Mouse (Mus musculus) testis, adult 2 months (tissue): ENCODE measurements at regions not wholly inside any gene's neighbourhood (a gene's known extent, or its start where the extent isn't known, plus 50 kb on each side); places are given as distances from the start of the nearest gene placed in this dataset.

Experiments used
- H3K27ac ChIP-seq: fragments of 200-500 bp; 2 replicates; pipeline ENCODE4 v1.5.1; 2012; ENCODE audit warnings: low read depth, low read length; ENCODE audit not compliant: control insufficient read depth, insufficient read depth
- H3K27me3 ChIP-seq: fragments of 200-500 bp; 2 replicates; pipeline ENCODE4 v1.6.1; 2012; ENCODE audit warnings: mild to moderate bottlenecking, low read length, moderate library complexity; ENCODE audit not compliant: control insufficient read depth, insufficient read depth
- H3K36me3 ChIP-seq: fragments of 200-500 bp; 2 replicates; pipeline ENCODE4 v1.6.1; 2012; ENCODE audit warnings: mild to moderate bottlenecking, low read length; ENCODE audit not compliant: control insufficient read depth, insufficient read depth
- H3K4me1 ChIP-seq: fragments of 200-500 bp; 2 replicates; pipeline ENCODE4 v1.6.1; 2012; ENCODE audit warnings: low read length; ENCODE audit not compliant: control insufficient read depth, insufficient read depth
- H3K4me3 ChIP-seq: fragments of 200-500 bp; 2 replicates; pipeline ENCODE4 v1.5.1; 2012; ENCODE audit warnings: low read depth, mild to moderate bottlenecking, low read length, moderate library complexity, mixed read lengths; ENCODE audit not compliant: control insufficient read depth
- CTCF ChIP-seq: fragments of 200-500 bp; IDR thresholded peaks from 2 replicates; pipeline ENCODE4 v1.5.1; 2012; ENCODE audit warnings: low read depth, mild to moderate bottlenecking, inconsistent platforms, low read length, moderate library complexity; ENCODE audit not compliant: control insufficient read depth, insufficient read depth, insufficient replicate concordance
- POLR2A ChIP-seq: fragments of 200-500 bp; IDR thresholded peaks from 2 replicates; pipeline ENCODE4 v1.6.1; 2012; ENCODE audit warnings: low read depth, mild to moderate bottlenecking, inconsistent platforms, low read length, moderate library complexity; ENCODE audit not compliant: control insufficient read depth

DNA sequence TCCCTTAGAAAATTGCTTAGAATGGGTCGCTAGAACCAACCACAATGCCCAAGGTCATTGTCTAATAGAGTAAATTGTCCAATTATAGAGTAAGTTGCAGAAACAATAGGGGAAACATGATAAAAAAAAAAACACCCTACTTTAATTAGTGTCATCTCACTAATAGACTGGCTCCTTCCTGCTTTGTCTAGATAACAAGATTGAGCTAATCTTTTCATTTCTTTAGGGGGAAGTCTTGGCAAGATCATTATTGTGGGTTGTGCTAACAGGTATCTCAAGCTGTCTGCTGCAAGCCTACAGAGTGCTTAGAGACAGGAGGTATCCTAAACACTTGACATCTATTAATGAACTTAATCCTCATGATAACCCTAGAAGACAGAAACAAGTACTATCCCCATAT is 615.9 kb downstream of the Gbe1 start:
- Histone ChIP-seq H3K27ac (no peak overlapping the region), H3K27me3 (no peaks in the 10 kb centered on the region)
- no peak for TF ChIP-seq POLR2A
- TF ChIP-seq CTCF = no peak

DNA sequence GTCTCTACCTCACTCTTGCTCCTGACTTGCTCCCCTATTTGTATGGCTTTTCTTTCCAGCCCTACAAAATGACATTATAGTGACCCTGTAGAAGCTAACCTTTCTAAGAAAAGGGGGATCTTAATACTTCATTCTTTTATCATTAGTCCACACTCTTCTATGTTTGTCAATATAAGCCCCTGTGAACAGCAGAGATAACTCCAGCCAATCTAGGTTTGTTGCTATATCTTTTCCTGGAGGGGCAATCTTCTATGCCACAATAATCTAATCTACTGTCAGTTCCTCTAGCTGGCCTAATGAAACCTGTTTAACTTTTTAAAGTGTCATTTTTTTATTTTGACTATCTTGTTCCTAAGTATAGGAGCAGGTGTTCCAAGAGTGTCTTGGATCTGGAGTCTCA is 622.2 kb downstream of the Gbe1 start:
- no peak overlapping the region for H3K27ac ChIP-seq
- TF ChIP-seq CTCF (no peak), POLR2A (no peak)
- H3K4me3 ChIP-seq = no peak overlapping the region
- H3K27me3 ChIP-seq = no peaks in the 10 kb centered on the region
- no peaks in the 10 kb centered on the region for H3K4me1 ChIP-seq
- H3K36me3 ChIP-seq = no peaks in the 10 kb centered on the region

More for the DNA sequence above, 615.9 kb downstream of the Gbe1 start:
- no peak overlapping the region for H3K4me3 ChIP-seq
- H3K4me1 ChIP-seq = no peaks in the 10 kb centered on the region
- no peaks in the 10 kb centered on the region for H3K36me3 ChIP-seq

DNA sequence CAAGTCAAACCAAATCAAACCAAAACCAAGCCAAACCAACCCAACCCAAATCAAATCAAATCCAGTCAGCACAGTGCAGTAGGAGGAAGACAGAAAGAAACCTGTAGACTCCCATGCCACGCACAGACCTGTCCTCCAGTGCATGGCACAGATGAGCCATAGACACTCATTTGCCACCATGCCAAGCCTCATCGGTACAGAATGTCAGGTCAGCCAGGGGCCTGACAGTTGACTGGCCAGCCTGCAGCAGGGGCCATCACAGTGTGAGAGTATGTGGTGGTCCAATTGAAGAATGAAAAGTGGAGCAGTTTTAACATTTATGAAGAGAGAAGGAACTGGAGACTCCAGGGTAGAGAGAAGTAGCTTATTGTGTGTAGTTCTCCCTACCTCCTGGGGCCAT is 639.2 kb downstream of the Gbe1 start:
- peak overlapping the region; percentile 81 for H3K4me3 ChIP-seq
- H3K27me3 ChIP-seq = no peaks in the 10 kb centered on the region
- H3K4me1 ChIP-seq = no peaks in the 10 kb centered on the region
- H3K36me3 ChIP-seq = no peaks in the 10 kb centered on the region
- TF ChIP-seq POLR2A (no peak), CTCF (no peak)
- H3K27ac ChIP-seq = no peak overlapping the region
